Mouse (Mus musculus) kidney, embryonic 15.5 days (tissue): ENCODE results near the gene Hydin. TPM values are rescaled to one million over a fixed set of nuclear protein-coding genes. Genes with fewer than 3 reads are reported as not detected.
"Not testable (repeated sequence)": the region's sequence is repeated elsewhere in the genome, so short reads cannot be mapped to it uniquely, and the experiment has no call there.

Source experiments
- ATAC-seq: fragments of 200-750 bp; cut with Nextera tagmentation; replicated peaks from 2 replicates; pipeline ENCODE4 v1.8.0; 2017; ENCODE audit warnings: moderate TSS enrichment; ENCODE audit not compliant: low FRiP score
- H3K27ac ChIP-seq: fragments of 300-500 bp; sonication (generic); 2 replicates; pipeline ENCODE4 v1.5.1; 2015; ENCODE audit warnings: mild to moderate bottlenecking, inconsistent platforms
- H3K27me3 ChIP-seq: fragments of 300-500 bp; sonication (generic); 2 replicates; pipeline ENCODE4 v1.6.1; 2015; ENCODE audit warnings: inconsistent platforms
- H3K36me3 ChIP-seq: fragments of 300-500 bp; sonication (generic); 2 replicates; pipeline ENCODE4 v1.6.1; 2015; ENCODE audit warnings: inconsistent platforms
- H3K4me1 ChIP-seq: fragments of 300-500 bp; sonication (generic); 2 replicates; pipeline ENCODE4 v1.6.1; 2015; ENCODE audit warnings: inconsistent platforms
- H3K4me2 ChIP-seq: fragments of 300-500 bp; sonication (generic); 2 replicates; pipeline ENCODE4 v1.6.1; 2015; ENCODE audit warnings: moderate library complexity, mild to moderate bottlenecking, inconsistent platforms
- H3K4me3 ChIP-seq: fragments of 300-500 bp; sonication (generic); replicated peaks from 2 replicates; pipeline ENCODE4 v1.5.1; 2015; ENCODE audit warnings: mild to moderate bottlenecking, inconsistent platforms
- H3K9ac ChIP-seq: fragments of 300-500 bp; sonication (generic); 2 replicates; pipeline ENCODE4 v1.6.1; 2015; ENCODE audit warnings: mild to moderate bottlenecking, inconsistent platforms
- H3K9me3 ChIP-seq: fragments of 300-500 bp; sonication (generic); replicated peaks from 2 replicates; pipeline ENCODE4 v1.6.1; 2016; ENCODE audit warnings: inconsistent platforms
- WGBS: fragments of 180-500 bp; shearing (Covaris S2); methylation state at CpG from one replicate; pipeline ENCODE4 v1.1.7; 2015; ENCODE audit warnings: mixed read lengths; 5-methylcytosine and 5-hydroxymethylcytosine counted together
- polyA plus RNA-seq: library from polyadenylated mRNA; unstranded; fragments of >200 nt; fragmentation: Nextera tagmentation; extraction: Ambion mirVana; gene quantifications from 2 replicates; pipeline ENCODE4 v1.2.1, GENCODE M21; 2015

Hydin gene
- polyA plus RNA-seq, 1 experiment from 2014 or later, result 0.05 TPM

DNA sequence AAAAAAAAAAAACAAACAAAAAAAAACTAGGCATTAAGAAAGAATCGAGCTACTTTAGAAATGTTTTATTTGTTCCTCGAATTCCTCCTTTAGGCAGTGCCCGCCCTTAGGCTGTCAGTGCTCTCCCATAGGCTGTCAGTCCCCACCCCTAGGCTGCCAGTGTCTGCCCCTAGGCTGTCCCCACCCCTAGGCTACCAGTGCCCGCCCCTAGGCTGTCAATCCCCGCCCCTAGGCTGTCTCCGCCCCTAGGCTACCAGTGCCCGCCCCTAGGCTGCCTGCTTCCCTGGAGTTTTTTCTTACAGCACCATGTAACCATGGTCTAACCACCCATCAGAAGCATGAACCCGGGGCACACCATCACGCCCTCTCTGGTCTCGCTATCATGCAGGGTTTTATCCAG, 233.5 kb downstream of the Hydin start:
- H3K4me3 ChIP-seq, result no peak overlapping the region
- 33% methylated on average over 10 of the region's 10 CpGs for WGBS
- H3K4me2 ChIP-seq, result no peak overlapping the region
- H3K36me3 ChIP-seq, result no peaks in the 10 kb centered on the region
- no peak overlapping the region for H3K27ac ChIP-seq
- peaks cover 4% of the 10 kb centered on the region; the same call in 1 of the 2 replicates for H3K27me3 ChIP-seq
- peak; percentile 83 for ATAC-seq
- no peak overlapping the region for H3K9ac ChIP-seq
- H3K9me3 ChIP-seq, result no peaks in the 10 kb centered on the region
- 0 out of 2 replicates have a peak, but pooled peaks cover 2% of the 10 kb centered on the region for H3K4me1 ChIP-seq

- Histone ChIP-seq H3K9ac (no peak overlapping the region), H3K27ac (no peak overlapping the region), H3K4me1 (0 out of 2 replicates have a peak, but pooled peaks cover 2% of the 10 kb centered on the region), H3K4me2 (no peak overlapping the region), H3K36me3 (no peaks in the 10 kb centered on the region), H3K9me3 (no peaks in the 10 kb centered on the region), H3K27me3 (peaks cover 4% of the 10 kb centered on the region; the same call in 1 of the 2 replicates), H3K4me3 (no peak overlapping the region)
- WGBS, result 75% methylated on average over 6 of the region's 6 CpGs
- ATAC-seq, result no peak
These were observed 233.9 kb downstream of the Hydin start for GRCm38 (mm10) chr8:110500661-110501060.

DNA sequence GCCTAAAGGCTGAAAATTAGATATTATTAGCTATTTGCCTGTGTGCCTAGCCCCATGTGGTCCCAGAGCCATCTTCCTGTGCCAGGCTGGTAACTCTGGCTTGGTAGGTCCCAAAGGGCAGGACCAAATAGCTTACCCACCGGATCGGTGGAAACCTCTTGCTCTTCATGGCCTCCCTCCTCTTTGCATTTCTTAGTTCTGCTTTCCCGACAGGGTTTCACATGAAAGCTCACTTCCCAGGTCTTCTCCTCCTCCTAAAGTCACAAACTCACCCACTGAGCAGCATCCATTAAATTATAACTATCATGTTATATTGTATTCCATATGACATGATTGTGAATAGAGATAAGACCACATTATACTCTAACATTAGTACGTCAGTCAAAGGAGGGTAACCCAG, 234.6 kb downstream of the Hydin start:
- ATAC-seq, result no peak
- Histone ChIP-seq H3K27me3 (peaks cover 4% of the 10 kb centered on the region; the same call in 1 of the 2 replicates), H3K27ac (no peak overlapping the region), H3K36me3 (no peaks in the 10 kb centered on the region), H3K4me1 (0 out of 2 replicates have a peak, but pooled peaks cover 2% of the 10 kb centered on the region), H3K9ac (no peak overlapping the region), H3K9me3 (no peaks in the 10 kb centered on the region), H3K4me2 (no peak overlapping the region), H3K4me3 (no peak overlapping the region)
- WGBS, result 87% methylated on average over 4 of the region's 4 CpGs

GRCm38 (mm10) chr8:110502880-110503279, 236.1 kb downstream of the Hydin start:
- H3K4me2 ChIP-seq, result peak overlapping the region; percentile 21; the same call in 1 of the 2 replicates
- peaks cover 4% of the 10 kb centered on the region; the same call in 1 of the 2 replicates for H3K27me3 ChIP-seq
- H3K9me3 ChIP-seq, result no peaks in the 10 kb centered on the region
- H3K9ac ChIP-seq, result no peak overlapping the region
- WGBS, result 12% methylated on average over 10 of the region's 10 CpGs
- H3K4me1 ChIP-seq, result 0 out of 2 replicates have a peak, but pooled peaks cover 2% of the 10 kb centered on the region
- H3K4me3 ChIP-seq, result no peak overlapping the region
- no peak overlapping the region for H3K27ac ChIP-seq
- no peaks in the 10 kb centered on the region for H3K36me3 ChIP-seq
- no peak for ATAC-seq

- no peak overlapping the region for H3K27ac ChIP-seq
- H3K4me3 ChIP-seq, result no peak overlapping the region
- WGBS, result 61% methylated on average over 3 of the region's 3 CpGs
- H3K9me3 ChIP-seq, result no peaks in the 10 kb centered on the region
- ATAC-seq, result no peak
- no peaks in the 10 kb centered on the region for H3K36me3 ChIP-seq
- no peak overlapping the region for H3K4me2 ChIP-seq
- H3K9ac ChIP-seq, result no peak overlapping the region
- no peaks in the 10 kb centered on the region for H3K4me1 ChIP-seq
- H3K27me3 ChIP-seq, result no peaks in the 10 kb centered on the region
These were observed 242.0 kb downstream of the Hydin start for GRCm38 (mm10) chr8:110508766-110509165.

DNA sequence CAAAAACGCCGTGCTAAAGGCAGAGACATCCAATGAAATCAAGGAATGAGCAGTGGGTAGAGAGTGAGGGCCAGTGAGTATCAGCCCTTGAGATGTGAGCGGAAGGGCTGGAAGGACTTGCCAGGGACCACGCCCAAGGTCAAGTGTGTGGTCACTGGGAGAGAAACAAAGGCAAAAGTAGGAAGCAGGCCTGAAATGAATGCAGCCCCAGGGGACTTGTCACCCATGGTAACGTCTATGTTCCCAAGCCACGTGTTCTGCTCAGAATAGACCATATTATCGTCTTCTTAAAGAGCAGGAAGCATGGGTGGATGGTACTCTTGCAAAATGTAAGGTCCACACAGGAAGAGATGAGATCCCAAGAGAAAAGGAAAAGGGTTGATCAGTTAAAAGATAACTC, 253.0 kb downstream of the Hydin start:
- Histone ChIP-seq H3K4me1 (no peaks in the 10 kb centered on the region), H3K4me2 (no peak overlapping the region), H3K27me3 (no peaks in the 10 kb centered on the region), H3K36me3 (no peaks in the 10 kb centered on the region), H3K9me3 (no peaks in the 10 kb centered on the region), H3K27ac (no peak overlapping the region), H3K4me3 (no peak overlapping the region), H3K9ac (no peak overlapping the region)
- WGBS, result 76% methylated on average over 7 of the region's 7 CpGs
- ATAC-seq, result no peak

GRCm38 (mm10) chr8:110521851-110522250, 255.1 kb downstream of the Hydin start:
- 0 out of 2 replicates have a peak, but pooled peaks cover 4% of the 10 kb centered on the region for H3K4me1 ChIP-seq
- H3K4me2 ChIP-seq, result no peak overlapping the region
- no peaks in the 10 kb centered on the region for H3K36me3 ChIP-seq
- H3K9ac ChIP-seq, result no peak overlapping the region
- H3K9me3 ChIP-seq, result no peaks in the 10 kb centered on the region
- 91% methylated on average over 12 of the region's 12 CpGs for WGBS
- no peak overlapping the region for H3K27ac ChIP-seq
- no peak overlapping the region for H3K4me3 ChIP-seq
- no peaks in the 10 kb centered on the region for H3K27me3 ChIP-seq
- no peak for ATAC-seq

DNA sequence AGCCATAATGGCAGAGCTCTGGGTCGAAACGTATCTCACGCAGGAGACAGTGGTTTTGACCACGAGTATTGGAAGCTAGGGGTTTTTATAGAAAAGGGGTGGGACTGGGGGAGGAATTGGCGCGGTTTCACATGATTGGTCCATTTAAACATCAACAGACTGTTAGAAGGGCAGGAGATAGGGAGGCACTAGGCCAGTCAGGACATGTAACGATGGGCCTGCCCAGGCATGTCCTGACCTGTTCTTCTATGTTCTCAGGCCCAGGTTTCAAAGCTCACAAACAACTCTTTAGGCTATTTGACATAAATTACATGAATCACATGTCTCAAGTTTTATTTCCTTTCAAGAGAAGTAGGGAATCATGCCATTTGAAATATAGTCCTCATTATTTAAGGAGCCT, 255.7 kb downstream of the Hydin start:
- WGBS, result 90% methylated on average over 7 of the region's 7 CpGs
- H3K9ac ChIP-seq, H3K4me1 ChIP-seq, H3K27me3 ChIP-seq, H3K27ac ChIP-seq, ATAC-seq, H3K36me3 ChIP-seq, H3K4me3 ChIP-seq, H3K9me3 ChIP-seq, H3K4me2 ChIP-seq: not testable (repeated sequence)

- WGBS, result 73% methylated on average over 15 of the region's 15 CpGs
- Histone ChIP-seq H3K4me1 (0 out of 2 replicates have a peak, but pooled peaks cover 4% of the 10 kb centered on the region), H3K27me3 (no peaks in the 10 kb centered on the region), H3K9me3 (no peaks in the 10 kb centered on the region), H3K4me2 (no peak overlapping the region), H3K4me3 (no peak overlapping the region), H3K27ac (no peak overlapping the region), H3K9ac (no peak overlapping the region), H3K36me3 (no peaks in the 10 kb centered on the region)
- no peak for ATAC-seq
These were observed 256.2 kb downstream of the Hydin start for GRCm38 (mm10) chr8:110522985-110523384.

GRCm38 (mm10) chr8:110525229-110525628, 258.5 kb downstream of the Hydin start:
- H3K9ac ChIP-seq, result no peak overlapping the region
- no peak overlapping the region for H3K4me3 ChIP-seq
- 0 out of 2 replicates have a peak, but pooled peaks cover 4% of the 10 kb centered on the region for H3K4me1 ChIP-seq
- no peaks in the 10 kb centered on the region for H3K36me3 ChIP-seq
- no peaks in the 10 kb centered on the region for H3K27me3 ChIP-seq
- no peaks in the 10 kb centered on the region for H3K9me3 ChIP-seq
- 29% methylated on average over 15 of the region's 15 CpGs for WGBS
- ATAC-seq, result no peak
- H3K4me2 ChIP-seq, result no peak overlapping the region
- no peak overlapping the region for H3K27ac ChIP-seq

- ATAC-seq, result no peak
- H3K4me3 ChIP-seq, result no peak overlapping the region
- H3K36me3 ChIP-seq, result no peaks in the 10 kb centered on the region
- 0 out of 2 replicates have a peak, but pooled peaks cover 3% of the 10 kb centered on the region for H3K4me1 ChIP-seq
- H3K9me3 ChIP-seq, result no peaks in the 10 kb centered on the region
- 61% methylated on average over 8 of the region's 8 CpGs for WGBS
- H3K4me2 ChIP-seq, result no peak overlapping the region
- H3K27ac ChIP-seq, result no peak overlapping the region
- H3K9ac ChIP-seq, result no peak overlapping the region
- H3K27me3 ChIP-seq, result no peaks in the 10 kb centered on the region
These were observed 263.4 kb downstream of the Hydin start for GRCm38 (mm10) chr8:110530008-110530762.

DNA sequence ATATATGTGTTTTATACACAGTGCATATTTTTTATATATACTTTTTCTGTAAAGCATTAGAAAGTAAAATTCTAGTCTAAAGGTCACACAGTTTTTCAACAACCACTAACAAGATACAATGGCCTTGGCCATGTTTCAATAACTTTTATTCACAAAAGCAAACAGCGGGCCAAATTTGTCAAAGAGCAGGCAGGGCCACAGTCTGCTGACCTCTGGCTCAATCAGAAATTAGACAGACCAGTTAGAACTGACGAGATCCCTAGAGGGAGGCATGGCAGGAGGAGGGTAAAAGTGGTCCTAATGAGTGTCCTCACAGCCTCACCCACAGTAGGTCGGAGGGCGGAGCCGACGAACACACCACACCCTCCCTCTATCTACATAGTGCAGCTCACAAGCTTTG, 267.0 kb downstream of the Hydin start:
- no peak overlapping the region for H3K4me2 ChIP-seq
- ATAC-seq, result no peak
- H3K36me3 ChIP-seq, result no peaks in the 10 kb centered on the region
- 83% methylated on average over 6 of the region's 6 CpGs for WGBS
- no peak overlapping the region for H3K9ac ChIP-seq
- H3K27ac ChIP-seq, result no peak overlapping the region
- H3K4me3 ChIP-seq, result no peak overlapping the region
- H3K27me3 ChIP-seq, result no peaks in the 10 kb centered on the region
- H3K9me3 ChIP-seq, result no peaks in the 10 kb centered on the region
- H3K4me1 ChIP-seq, result no peaks in the 10 kb centered on the region
